Mouse (Mus musculus) adrenal gland, postnatal 10 days (tissue): Measurements from ENCODE around the gene Gnl1. TPM values are rescaled to one million over a fixed set of nuclear protein-coding genes. Genes with fewer than 3 reads are reported as not detected.
"Not testable (repeated sequence)": the region's sequence is repeated elsewhere in the genome, so short reads cannot be mapped to it uniquely, and the experiment has no call there.

Experiments used
- DNase-seq: peaks from one replicate; pipeline ENCODE4 v3.0.0; 2021; ENCODE audit warnings: mixed read lengths
- total RNA-seq, 2 experiments: library from RNA; stranded (reverse); gene quantifications; 2 replicates each; pipeline ENCODE4 v1.2.3; 2021

Gene Gnl1
- total RNA-seq, 2 experiments from 2014 or later, result 41.5 to 42.9 TPM

- peak; percentile 87 for DNase-seq
These were observed 14.7 kb downstream of the Gnl1 start for GRCm38 (mm10) chr17:35994175-35994878.

GRCm38 (mm10) chr17:35994879-35995240 is 15.2 kb downstream of the Gnl1 start:
- no peak for DNase-seq

GRCm38 (mm10) chr17:35996949-35997348 is 17.3 kb downstream of the Gnl1 start:
- peak; percentile 98 for DNase-seq

- DNase-seq, result no peak
These were observed 18.3 kb downstream of the Gnl1 start for GRCm38 (mm10) chr17:35997713-35998510.

GRCm38 (mm10) chr17:35998545-35999305 is 19.1 kb downstream of the Gnl1 start:
- DNase-seq, result no peak

GRCm38 (mm10) chr17:35999356-35999755 is 19.7 kb downstream of the Gnl1 start:
- DNase-seq, result no peak

GRCm38 (mm10) chr17:36000349-36000748 is 20.7 kb downstream of the Gnl1 start:
- no peak for DNase-seq

- DNase-seq, result no peak
These were observed 21.7 kb downstream of the Gnl1 start for GRCm38 (mm10) chr17:36001121-36001897.

GRCm38 (mm10) chr17:36001966-36002365 is 22.3 kb downstream of the Gnl1 start:
- no peak for DNase-seq

GRCm38 (mm10) chr17:36003331-36003730 is 23.7 kb downstream of the Gnl1 start:
- DNase-seq, result no peak

GRCm38 (mm10) chr17:36004409-36004808 is 24.8 kb downstream of the Gnl1 start:
- DNase-seq, result not testable (repeated sequence)

GRCm38 (mm10) chr17:36014977-36015376 is 35.3 kb downstream of the Gnl1 start:
- no peak for DNase-seq

- DNase-seq, result no peak
These were observed 37.4 kb downstream of the Gnl1 start for GRCm38 (mm10) chr17:36017046-36017445.

GRCm38 (mm10) chr17:36018979-36019378 is 39.3 kb downstream of the Gnl1 start:
- DNase-seq, result peak; percentile 15

GRCm38 (mm10) chr17:36019519-36019918 is 39.9 kb downstream of the Gnl1 start:
- DNase-seq, result no peak

GRCm38 (mm10) chr17:36020191-36021073 is 40.8 kb downstream of the Gnl1 start, which contains the start of gene H2-T24:
TSS of gene H2-T24 (minus strand) at chr17:36020560.
- peak; percentile 74 for DNase-seq

- no peak for DNase-seq
These were observed 41.7 kb downstream of the Gnl1 start for GRCm38 (mm10) chr17:36021309-36021708.

GRCm38 (mm10) chr17:36022098-36022497 is 42.4 kb downstream of the Gnl1 start:
- no peak for DNase-seq

GRCm38 (mm10) chr17:36022922-36023321 is 43.3 kb downstream of the Gnl1 start:
- DNase-seq, result no peak

GRCm38 (mm10) chr17:36023710-36024654 is 44.3 kb downstream of the Gnl1 start:
- peak; percentile 36 for DNase-seq
